Mouse (Mus musculus): ENCODE results near the gene Srd5a1.
"Not testable (repeated sequence)": the region's sequence is repeated elsewhere in the genome, so short reads cannot be mapped to it uniquely, and the experiment has no call there.

The Srd5a1 gene

GRCm38 (mm10) chr13:69572594-69572993, 38.6 kb downstream of the Srd5a1 start:
- DNase-seq (ENCODE audit: low spot score in 2 of 2) = no peak

DNA sequence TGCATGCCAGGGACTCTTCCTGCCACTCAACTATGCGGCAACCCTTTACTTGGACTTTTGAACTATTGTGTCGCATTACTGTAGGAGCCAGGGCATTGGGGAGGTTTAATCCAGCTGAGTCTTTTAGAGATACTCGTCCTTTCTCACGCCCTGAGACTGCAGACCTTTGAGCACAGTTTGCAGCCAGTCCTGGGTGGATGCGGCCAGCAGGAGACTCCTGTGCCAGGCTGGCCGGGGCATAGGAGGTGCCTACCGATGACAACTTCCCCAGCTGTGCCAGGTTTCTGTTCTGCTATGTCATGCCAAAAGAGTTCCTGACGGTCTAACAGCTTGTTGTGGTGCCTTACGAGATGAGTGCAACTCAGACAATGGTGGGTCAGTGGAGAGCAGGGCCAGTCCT, 42.0 kb downstream of the Srd5a1 start:
- no peak for DNase-seq (ENCODE audit: low spot score in 2 of 2)

- not testable (repeated sequence) for DNase-seq (ENCODE audit: low spot score in 2 of 2)
Measured at GRCm38 (mm10) chr13:69565401-69565800, 45.8 kb downstream of the Srd5a1 start.

DNA sequence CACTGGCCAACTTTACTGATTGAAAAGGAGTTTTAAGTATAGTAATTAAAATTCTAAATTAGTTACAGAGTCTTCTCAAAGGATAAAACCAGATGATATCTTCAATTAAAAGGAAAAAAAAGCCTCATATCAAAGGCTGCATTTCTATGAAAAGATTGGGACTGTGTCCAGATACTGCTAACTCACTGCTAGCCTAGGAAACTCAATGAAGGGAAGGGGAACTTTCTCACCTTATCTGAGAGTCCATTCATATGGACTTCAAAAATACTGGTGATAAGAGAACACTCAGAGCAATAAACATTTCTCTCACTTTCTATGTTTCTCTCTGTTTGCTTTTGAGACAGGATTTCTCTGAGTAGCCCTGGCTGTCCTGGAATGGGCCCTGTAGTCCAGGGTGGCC, 46.7 kb downstream of the Srd5a1 start:
- DNase-seq (ENCODE audit: low spot score in 2 of 2) = no peak

DNA sequence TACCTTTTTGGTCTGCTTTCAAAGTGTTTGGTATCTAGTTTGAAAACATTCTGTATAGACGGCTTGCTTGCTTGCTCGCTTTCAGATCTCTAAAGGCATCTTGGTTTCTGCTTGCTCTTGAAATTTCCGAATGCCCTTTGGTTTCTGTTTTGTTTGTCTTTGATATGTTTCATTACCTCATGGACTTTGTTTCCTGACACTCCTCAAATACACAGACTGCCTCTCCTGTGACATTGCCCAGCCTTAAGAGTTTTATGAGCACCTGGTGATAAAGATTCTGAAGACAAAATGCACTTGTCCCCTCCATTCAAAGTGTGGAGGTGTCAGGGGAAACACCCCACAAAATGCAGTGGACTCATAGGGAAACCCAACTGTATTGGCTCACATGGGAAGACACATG, 47.3 kb downstream of the Srd5a1 start:
- DNase-seq (ENCODE audit: low spot score in 2 of 2) = no peak

GRCm38 (mm10) chr13:69562654-69563574, 48.3 kb downstream of the Srd5a1 start:
- DNase-seq (ENCODE audit: low spot score in 2 of 2) = no peak

DNA sequence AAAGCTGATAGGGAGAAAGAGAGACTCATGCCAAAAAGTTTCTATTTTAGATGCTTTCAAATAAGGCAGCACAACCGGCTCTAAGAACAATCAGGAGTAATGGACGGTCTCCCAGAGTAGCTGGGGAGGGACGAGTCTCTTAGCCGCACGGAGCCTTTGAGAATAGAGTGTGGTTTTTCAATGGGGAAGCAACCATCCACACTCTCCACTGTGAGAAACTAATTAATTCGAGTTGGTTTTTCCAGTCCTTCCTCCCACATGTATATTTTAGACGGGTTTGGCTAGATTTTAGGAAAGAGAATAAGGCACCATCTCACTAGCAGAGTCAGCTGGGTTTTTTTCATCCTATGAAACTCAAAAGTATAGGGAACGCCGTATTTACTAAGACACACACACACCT, 49.2 kb downstream of the Srd5a1 start:
- DNase-seq (ENCODE audit: low spot score in 2 of 2) = no peak

DNA sequence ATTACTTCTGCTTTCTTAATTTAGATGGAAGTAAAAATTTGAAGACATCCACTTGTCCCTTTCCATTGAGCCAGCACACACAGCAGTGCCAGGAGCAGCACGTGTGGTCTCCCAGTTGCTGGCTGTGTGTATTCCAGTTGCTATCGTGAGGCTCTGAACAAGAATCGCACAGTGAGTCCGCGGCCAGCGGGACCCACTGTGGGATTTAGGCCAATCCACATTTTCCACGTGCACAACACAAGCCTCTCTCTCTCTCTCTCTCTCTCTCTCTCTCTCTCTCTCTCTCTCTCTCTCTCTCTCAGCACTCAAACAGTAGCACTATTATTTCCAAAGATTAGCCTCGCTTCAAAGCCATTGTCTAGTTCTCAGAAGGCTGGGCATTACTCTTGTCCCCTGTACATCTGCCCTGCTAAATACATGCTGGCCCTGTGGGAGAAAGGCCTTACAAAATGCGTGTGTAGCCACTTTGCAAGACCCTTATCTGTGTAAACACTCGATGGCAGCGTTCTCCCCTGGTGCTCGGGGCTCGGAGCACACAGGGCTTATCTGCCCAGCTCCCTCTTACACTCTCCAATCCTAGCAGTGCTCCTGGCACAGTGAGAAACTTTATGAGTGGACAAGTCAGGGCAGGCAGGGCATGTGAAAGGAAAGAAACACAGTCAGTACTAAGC, 51.8 kb downstream of the Srd5a1 start:
- DNase-seq (ENCODE audit: low spot score in 2 of 2) = no peak

DNA sequence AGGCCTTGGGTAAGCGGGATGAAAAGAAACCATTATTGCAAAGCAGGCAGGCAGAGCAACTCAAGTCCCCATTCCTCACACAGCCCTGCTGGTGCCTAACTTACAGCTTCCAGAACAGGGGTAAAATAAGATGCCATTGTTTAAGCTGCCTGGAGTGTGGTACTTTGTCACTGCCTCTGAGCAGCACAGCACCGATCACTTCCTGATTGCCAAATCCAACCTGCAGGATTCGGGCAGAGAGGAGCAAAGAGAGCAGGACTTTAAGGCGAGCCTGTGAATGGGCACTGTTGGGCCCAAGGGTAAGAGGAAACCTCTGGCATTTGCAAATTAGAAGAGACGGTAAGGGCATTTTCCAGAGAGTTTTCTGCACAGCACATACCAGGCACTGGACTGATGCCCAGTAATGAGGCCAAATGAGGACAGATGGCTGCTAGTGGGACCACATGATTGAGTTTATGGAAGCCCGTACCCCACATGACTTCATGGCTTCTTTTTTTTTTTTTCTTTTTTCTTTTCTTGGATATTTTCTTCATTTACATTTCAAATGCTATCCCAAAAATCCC, 53.1 kb downstream of the Srd5a1 start:
- no peak for DNase-seq (ENCODE audit: low spot score in 2 of 2)

DNA sequence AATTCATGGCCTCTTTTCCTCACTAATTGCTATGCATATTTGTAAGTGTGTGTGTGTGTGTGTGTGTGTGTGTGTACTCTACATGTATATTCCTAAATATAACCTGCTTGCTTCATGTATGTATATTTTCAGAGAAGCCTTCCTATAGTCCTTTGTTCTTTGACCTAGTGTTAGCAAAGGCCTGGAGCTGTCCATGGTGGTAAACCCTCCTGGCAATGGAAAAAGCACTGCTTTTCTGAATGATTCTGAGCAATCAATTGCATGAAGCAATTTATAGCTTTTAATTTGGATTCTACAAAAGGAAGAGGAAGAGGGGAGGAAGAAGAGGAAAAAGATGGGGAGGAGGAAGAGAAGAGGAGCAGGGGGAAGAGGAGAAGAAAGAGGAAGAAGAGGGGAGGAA, 54.5 kb downstream of the Srd5a1 start:
- no peak for DNase-seq (ENCODE audit: low spot score in 2 of 2)

- DNase-seq (ENCODE audit: low spot score in 2 of 2) = no peak
Measured at GRCm38 (mm10) chr13:69555957-69556482, 55.2 kb downstream of the Srd5a1 start.

DNA sequence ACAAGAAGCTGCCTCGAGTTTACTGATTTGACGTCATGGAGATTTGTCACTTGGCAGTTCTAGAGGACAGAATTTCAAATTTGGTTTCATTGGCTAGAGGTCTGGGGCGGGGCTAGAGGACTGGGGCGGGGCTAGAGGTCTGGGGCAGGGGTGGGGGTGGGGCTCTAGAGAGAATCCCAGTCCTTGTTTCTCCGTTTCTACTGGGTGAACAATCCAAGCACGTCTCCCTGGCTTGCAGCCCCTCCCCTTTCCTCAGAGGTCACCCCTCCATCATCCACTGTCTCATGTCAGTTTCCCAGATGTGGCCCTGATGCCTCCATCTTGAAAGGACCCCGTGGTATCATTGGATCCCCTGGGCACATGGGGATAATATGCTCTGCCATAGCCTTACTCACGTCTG, 56.2 kb downstream of the Srd5a1 start:
- no peak for DNase-seq (ENCODE audit: low spot score in 2 of 2)

DNA sequence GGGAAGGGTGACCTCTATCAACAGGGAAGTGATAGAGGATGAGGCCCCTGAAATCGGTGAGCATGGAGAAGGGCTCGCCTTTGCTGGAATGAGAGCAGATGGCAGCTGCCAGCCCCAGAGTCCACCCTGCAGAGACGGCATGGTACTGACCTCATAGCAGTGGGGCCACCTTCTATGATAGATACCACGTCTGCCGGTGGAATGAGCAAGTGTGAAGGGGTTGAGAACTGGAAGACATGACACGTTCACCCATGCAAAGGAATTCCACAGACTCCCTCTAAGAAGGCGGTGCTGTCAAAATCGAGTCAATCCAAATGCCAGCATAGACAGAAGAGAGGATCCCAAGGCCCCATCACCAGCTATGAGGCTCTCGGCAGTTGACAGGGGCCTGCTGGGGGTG, 57.0 kb downstream of the Srd5a1 start:
- no peak for DNase-seq (ENCODE audit: low spot score in 2 of 2)

GRCm38 (mm10) chr13:69553024-69553423, 58.2 kb downstream of the Srd5a1 start:
- no peak for DNase-seq (ENCODE audit: low spot score in 2 of 2)

DNA sequence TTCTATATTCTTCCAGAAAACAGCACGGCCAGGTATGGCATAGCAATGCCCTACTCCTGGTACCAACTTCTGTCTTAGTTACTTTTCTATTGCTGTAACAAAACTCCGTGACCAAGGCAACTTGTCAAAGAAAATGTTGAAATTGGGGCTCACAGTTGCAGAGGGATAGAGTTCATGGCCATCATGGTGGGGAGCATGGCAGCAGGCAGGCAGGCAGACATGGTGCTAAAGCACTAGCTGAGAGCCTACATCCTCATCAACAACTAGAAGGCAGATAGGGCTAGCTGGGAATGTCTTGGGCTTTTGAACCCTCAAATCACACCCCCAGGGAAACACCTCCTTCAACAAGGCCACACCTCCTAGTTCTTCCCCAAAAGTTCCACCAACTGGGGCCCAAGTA, 60.4 kb downstream of the Srd5a1 start:
- DNase-seq (ENCODE audit: low spot score in 2 of 2) = no peak

DNA sequence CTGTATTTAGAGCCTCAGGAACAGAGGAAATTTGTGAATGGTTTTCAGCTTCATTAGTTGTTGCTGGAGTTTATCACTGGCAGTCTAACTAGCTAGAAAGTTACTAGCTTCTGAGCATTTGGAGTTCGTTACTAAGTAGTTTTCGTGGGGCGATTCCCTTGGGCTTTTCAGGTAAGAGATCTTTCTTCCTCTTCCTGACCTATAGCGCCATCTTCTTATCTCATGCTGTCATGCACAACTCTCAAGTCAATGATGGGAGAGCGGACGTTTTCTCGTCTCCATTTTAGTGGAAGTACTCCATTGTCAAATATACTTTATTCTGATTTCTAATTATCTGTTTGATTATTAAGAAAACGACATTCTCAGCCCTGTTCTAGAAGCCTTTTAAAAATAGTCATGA, 61.3 kb downstream of the Srd5a1 start:
- DNase-seq (ENCODE audit: low spot score in 2 of 2) = no peak

DNA sequence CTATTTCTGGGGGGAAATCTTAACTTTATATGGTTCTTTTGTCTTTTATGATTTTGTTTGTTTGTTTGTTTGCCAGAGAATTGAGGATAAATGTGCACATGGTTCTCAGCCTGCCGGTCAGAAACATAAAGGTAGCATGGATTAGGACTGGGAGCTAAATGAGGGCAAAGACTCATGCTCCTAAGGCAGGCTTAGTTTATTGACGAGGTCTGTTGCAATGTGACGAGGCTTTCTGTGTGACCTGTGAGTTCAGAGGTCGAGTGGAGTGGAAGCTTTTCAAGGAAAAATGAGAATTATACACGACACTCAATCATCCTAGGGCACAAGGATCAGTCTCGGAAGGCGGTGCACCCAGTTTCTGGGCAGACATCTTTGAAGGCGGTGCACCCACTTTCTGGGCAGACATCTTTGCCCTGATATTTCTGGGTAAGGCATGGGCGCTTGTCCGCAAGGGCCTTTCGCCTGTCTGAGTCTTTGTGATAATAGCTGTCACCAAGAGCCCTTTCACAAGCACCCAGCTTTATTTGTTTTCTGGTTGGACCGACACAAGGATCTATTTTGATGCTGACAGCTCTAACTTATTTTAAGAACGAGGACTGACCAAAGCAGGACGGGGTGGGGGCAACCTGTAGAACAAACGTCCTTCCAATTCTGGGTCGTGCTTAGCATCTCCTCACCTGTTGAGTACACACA, 63.6 kb downstream of the Srd5a1 start:
- no peak for DNase-seq (ENCODE audit: low spot score in 2 of 2)

- no peak for DNase-seq (ENCODE audit: low spot score in 2 of 2)
Measured at GRCm38 (mm10) chr13:69545019-69545418, 66.2 kb downstream of the Srd5a1 start.

DNA sequence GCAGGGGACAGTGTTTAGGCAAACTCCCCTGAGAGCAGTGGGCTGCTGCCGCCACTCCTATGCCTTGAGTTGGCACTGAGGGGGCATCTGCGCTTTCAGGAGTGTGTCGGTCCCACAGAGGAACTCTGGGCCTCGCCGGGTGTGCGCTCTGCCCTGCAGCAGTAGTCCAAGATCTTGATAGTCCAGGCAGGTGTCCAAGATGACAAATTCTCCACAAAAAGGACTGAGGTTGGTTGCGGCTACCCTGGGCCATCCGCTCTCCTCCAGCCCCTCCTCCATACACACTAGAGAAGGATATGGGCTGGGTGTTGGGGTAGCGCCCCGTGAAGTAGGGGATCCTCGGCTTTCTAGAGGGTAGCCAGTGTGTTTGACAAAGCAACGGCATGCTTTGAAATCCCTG, 67.6 kb downstream of the Srd5a1 start:
- DNase-seq (ENCODE audit: low spot score in 2 of 2) = no peak

GRCm38 (mm10) chr13:69542571-69543352, 68.5 kb downstream of the Srd5a1 start:
- DNase-seq (ENCODE audit: low spot score in 2 of 2) = no peak

DNA sequence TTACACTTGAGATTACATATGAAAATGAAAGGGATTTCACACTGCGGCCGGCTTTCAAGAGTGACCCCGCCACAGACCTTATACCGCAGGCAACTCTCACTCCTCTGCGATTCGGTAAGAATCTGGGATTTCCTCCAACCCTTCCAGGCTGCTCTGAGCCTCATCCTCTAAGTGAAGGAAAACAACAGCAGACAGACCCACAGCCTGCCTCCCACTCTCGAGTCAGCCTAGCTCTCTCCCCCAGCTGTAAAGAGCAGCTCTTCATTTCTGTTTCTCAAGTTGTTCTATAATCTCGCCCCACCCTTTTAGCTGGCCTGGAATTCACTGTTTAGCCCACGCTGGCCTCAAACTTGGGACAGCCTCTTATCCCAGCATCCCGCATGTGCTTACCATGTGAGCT, 69.5 kb downstream of the Srd5a1 start:
- peak; percentile 68 to 77 for DNase-seq (ENCODE audit: low spot score in 2 of 2)

Measured in right cerebral cortex, postnatal 36 days (tissue).